ENCODE assay signal across 48 mouse cellular contexts in the genomic region with DNA sequence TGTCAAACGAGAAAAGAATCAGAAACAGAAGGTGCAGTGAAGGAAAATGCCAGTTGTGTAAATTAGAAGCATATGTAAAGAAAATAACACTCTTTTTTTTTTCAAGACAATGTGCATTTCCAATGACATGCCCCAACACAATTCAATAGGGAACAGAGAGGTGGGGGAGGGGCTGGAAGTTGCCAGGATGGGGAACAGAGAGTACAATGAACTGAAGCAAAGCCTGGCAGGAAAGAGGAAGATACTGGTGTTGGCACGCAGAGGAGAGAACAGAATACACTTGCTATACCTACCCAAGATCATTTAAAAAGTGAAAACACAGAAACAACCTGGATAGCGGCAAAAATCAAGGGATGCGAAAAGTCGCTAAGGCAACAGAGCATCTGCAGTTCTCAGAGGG. TPM values are rescaled to one million over a fixed set of nuclear protein-coding genes. Genes with fewer than 3 reads are reported as not detected.
"Had no signal": no experiment of that assay in that cellular context is flagged by ENCODE, and none has a peak within 500 bp of the region (broad histone marks: within the 10 kb centered on the region; RNA-seq: fewer than 3 reads in every experiment).

No protein-coding gene starts in this region.

- DNase-seq: heart, postnatal 10 days; heart, postnatal 14 days; heart, postnatal 36 days; heart, postnatal 4 days; kidney, adult 11 months; kidney, adult 18-20 months; kidney, adult 2 months; kidney, adult 8-10 months; kidney, adult 9 months; kidney, postnatal 10 days; kidney, postnatal 14 days; kidney, postnatal 25 days; kidney, postnatal 36 days; kidney, postnatal 4 days; layer of hippocampus, adult 9-11 months; layer of hippocampus, postnatal 36 days had no signal

- H3K4me1 ChIP-seq: heart, embryonic 10.5 days; heart, embryonic 12.5 days; heart, embryonic 13.5 days; heart, embryonic 15.5 days; hindbrain, embryonic 12.5 days; hindbrain, embryonic 15.5 days; intestine, embryonic 15.5 days; kidney, embryonic 15.5 days had no signal

- H3K27ac ChIP-seq: heart, embryonic 10.5 days; heart, embryonic 13.5 days; heart, embryonic 15.5 days; hindbrain, embryonic 10.5 days; hindbrain, embryonic 12.5 days; hindbrain, embryonic 13.5 days; hindbrain, embryonic 14.5 days; hindbrain, embryonic 15.5 days; hindbrain, postnatal 0 days; intestine, embryonic 15.5 days; kidney, embryonic 15.5 days; kidney, postnatal 0 days; layer of hippocampus, adult 2 months had no signal

- ATAC-seq: hindbrain, embryonic 16.5 days; hindbrain, postnatal 0 days; inflammation-experienced regulatory T-cells, adult 6 months; intestine, embryonic 15.5 days; intestine, embryonic 16.5 days; intestine, postnatal 0 days had no signal

- H3K4me3 ChIP-seq: heart, embryonic 10.5 days; heart, embryonic 12.5 days; heart, embryonic 13.5 days; heart, embryonic 15.5 days; hindbrain, embryonic 10.5 days; hindbrain, embryonic 12.5 days; hindbrain, embryonic 13.5 days; hindbrain, embryonic 15.5 days; intestine, embryonic 15.5 days; kidney, embryonic 15.5 days; layer of hippocampus, adult 2 months had no signal

- H3K36me3 ChIP-seq: heart, embryonic 10.5 days; heart, embryonic 12.5 days; heart, embryonic 13.5 days; heart, embryonic 15.5 days; hindbrain, embryonic 10.5 days; hindbrain, embryonic 12.5 days; hindbrain, embryonic 13.5 days; hindbrain, embryonic 15.5 days; intestine, embryonic 15.5 days; kidney, embryonic 15.5 days had no signal

- H3K27me3 ChIP-seq: hindbrain, embryonic 12.5 days; hindbrain, embryonic 15.5 days; intestine, embryonic 15.5 days; kidney, embryonic 15.5 days had no signal

RNA-seq across cellular contexts. Expression of gene Gm12830, which starts 41.6 kb away (rescaled TPM):
- total RNA-seq: heart, postnatal 10 days; heart, postnatal 14 days; heart, postnatal 25 days; heart, postnatal 36 days; heart, postnatal 4 days; hematopoietic stem cell, adult 5-6 weeks; hindbrain, postnatal 0 days; layer of hippocampus, adult 18-20 months; layer of hippocampus, adult 2 months; layer of hippocampus, adult 8-10 months; layer of hippocampus, postnatal 10 days; layer of hippocampus, postnatal 14 days; layer of hippocampus, postnatal 25 days; layer of hippocampus, postnatal 36 days had no signal
- polyA plus RNA-seq: heart, embryonic 10.5 days; heart, embryonic 11.5 days; heart, embryonic 12.5 days; heart, embryonic 13.5 days; heart, embryonic 14.5 days; heart, embryonic 15.5 days; heart, embryonic 16.5 days; heart, postnatal 0 days; hindbrain, embryonic 10.5 days; hindbrain, embryonic 11.5 days; hindbrain, embryonic 12.5 days; hindbrain, embryonic 13.5 days; hindbrain, embryonic 14.5 days; hindbrain, embryonic 15.5 days; hindbrain, embryonic 16.5 days; hindbrain, postnatal 0 days; inflammation-experienced regulatory T-cells, adult 6 months; intestine, embryonic 14.5 days; intestine, embryonic 15.5 days; intestine, embryonic 16.5 days; intestine, postnatal 0 days; kidney, adult 2 months; large intestine, adult 2 months had no signal

RNA-seq across cellular contexts. Expression of gene Foxd2, which starts 45.5 kb away (rescaled TPM):
- polyA plus RNA-seq: heart, embryonic 12.5 days; heart, embryonic 14.5 days; heart, embryonic 15.5 days; heart, embryonic 16.5 days; hindbrain, embryonic 14.5 days had no signal
